Mouse (Mus musculus) liver, embryonic 14.5 days (tissue): ENCODE results near the gene Tnfrsf1b.

Experiments used
- CTCF ChIP-seq: IDR thresholded peaks from 2 replicates; pipeline ENCODE4 v1.5.1; 2016; ENCODE audit warnings: antibody characterized with exemption, low read depth, control low read depth
- EP300 ChIP-seq: IDR thresholded peaks from 2 replicates; pipeline ENCODE4 v1.6.1; 2016; ENCODE audit warnings: antibody characterized with exemption, low read depth

DNA sequence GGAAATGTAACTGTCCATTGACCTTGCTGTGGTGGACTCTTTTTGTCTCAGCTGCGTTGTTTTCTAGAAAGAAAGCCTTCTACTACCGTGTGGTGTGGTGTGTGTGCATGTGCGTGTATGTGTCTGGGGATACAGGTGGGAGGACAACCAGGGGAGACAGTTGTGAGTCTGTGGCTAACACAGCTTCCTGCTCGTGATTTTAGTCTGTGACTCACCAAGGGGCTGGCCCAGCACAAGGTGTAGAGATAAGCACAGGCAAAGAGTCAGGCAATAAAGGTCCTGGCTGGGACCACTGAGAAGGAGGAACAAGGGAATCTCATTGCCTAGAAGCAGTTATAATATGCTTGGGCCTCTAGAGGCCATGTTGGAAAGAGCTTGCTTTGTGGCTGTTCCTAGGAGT lies 3.3 kb upstream of the Tnfrsf1b start:
- TF ChIP-seq CTCF (no peak), EP300 (no peak)
